Mouse (Mus musculus): ENCODE results near the gene Clcn5.

Clcn5 gene

GRCm38 (mm10) chrX:7319089-7319721, at the start of gene Clcn5:
Gene Clcn5, minus strand, starts transcription at chrX:7319358.
- DNase-seq, result peak; percentile 95

- DNase-seq, result no peak
Observed at GRCm38 (mm10) chrX:7325455-7325854, 6.3 kb upstream of the Clcn5 start.

DNA sequence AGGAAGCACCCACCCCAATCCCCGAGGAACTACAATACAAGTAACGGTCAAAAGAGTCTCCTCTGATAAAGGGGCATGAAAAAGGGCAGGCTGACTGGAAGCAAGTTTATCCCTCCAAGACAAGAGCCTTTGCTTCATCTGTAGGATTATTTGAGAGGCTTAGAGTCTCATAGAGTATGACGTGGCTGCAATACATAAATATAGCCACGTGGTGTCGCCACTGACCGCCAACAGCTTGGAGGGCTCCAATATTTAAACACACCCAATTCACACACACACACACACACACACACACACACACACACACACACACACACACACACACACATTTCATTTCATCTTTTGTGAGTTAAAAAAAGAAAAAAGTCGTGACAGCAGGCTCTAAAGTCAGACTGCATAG, 3.1 kb upstream of the Clcn5 start:
- peak; percentile 67 for DNase-seq

- DNase-seq, result no peak
Observed at GRCm38 (mm10) chrX:7320571-7320970, 1.4 kb upstream of the Clcn5 start.

DNA sequence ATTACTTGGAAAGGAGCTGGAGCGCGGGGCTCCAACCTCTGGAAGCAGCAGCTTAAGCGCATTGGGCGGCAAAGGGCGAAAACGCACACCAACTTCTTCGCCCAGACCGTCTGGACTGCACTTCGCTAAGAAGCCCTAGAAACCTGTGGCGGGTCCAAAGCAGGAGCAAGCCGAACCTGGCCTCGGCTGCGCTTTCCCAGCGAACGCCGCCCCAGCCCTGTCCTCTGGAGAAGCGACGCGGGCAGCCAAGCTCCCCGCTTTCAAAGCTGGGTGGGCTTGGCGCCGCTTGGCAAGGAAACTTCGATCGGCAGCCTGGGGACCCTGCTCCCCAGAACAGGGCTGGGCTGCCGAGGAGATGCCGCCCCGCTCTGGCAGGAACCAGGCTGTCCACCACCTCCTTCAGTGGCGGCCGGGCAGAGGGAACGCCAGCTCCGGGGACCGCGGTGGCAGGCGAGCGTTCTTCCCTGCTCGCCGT, 570 bp downstream of the Clcn5 start:
- no peak for DNase-seq

- no peak for DNase-seq
Observed at GRCm38 (mm10) chrX:7315115-7315514, 4.0 kb downstream of the Clcn5 start.

DNA sequence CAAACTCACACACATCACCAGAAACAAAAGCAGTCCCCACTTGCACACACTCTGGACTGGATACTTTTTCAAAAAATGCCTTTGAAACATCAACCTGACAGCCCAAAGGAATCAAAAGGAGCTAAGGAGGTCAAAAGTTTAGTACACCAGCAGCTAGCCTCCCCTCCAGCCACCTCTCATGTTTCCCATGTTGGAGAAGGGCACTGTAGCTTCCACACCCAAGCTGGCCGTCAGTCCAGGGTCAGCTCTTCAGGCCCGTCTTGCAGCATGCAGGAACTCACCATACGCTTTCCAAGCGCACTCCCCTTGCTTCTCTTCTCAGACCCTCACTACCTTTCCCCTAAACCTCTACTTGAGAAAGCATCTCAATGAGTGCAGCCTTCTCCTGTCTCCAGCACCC, 4.5 kb downstream of the Clcn5 start:
- no peak for DNase-seq

- no peak for DNase-seq
Observed at GRCm38 (mm10) chrX:7308242-7308641, 10.9 kb downstream of the Clcn5 start.

- no peak for DNase-seq
Observed at GRCm38 (mm10) chrX:7306861-7307260, 12.3 kb downstream of the Clcn5 start.

DNA sequence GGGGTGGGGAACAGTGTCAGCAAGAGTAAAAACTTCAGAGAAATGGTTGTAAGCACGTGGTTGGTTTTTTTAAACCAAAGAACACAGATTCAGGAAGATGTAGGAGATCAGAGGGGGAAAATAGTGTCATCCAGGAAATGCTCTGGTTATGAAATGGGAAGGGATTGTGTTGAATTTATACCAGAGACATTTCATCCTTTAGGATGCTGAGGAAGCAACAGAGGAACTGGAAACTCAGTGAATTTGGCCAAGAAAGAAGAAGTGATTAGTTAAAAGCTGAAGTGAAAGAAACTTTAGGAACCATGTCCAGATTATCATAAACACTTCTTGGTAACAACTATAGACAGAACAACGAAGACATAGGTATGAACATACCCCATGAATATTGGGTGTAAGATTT, 26.2 kb downstream of the Clcn5 start:
- no peak for DNase-seq

GRCm38 (mm10) chrX:7292151-7292768, 26.9 kb downstream of the Clcn5 start:
- no peak for DNase-seq

GRCm38 (mm10) chrX:7288976-7289375, 30.2 kb downstream of the Clcn5 start:
- no peak for DNase-seq

DNA sequence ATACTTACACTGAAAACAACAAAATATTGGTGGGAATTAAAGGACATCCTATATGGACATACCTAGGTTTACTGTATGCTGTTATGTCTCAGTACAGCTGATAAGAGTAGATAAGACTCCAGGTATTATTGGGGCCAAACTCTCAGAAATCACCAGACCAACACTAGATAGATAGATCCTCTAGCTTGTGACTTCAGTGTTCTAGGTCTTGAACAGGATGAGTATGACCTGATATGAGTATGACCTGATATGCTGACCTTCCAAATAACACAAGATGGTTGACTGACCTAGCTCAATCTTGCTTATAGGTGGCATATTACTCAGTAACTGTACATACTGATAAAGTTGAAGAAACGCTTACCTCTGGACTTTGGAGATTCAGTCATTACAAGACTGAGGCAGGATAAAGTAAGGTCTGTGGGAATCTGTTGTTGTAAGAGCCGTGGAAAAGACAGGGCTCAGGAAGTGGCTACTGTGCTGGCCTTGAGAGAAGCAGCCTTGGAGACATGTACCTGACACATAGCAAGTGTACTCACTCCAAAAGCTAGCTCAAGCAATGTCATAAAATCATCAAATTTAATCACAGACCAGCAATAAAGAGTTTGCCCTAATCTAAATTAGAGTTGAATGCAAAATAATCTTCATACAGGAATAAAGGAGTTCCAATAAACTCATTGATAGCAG, 32.0 kb downstream of the Clcn5 start:
- DNase-seq, result no peak

DNA sequence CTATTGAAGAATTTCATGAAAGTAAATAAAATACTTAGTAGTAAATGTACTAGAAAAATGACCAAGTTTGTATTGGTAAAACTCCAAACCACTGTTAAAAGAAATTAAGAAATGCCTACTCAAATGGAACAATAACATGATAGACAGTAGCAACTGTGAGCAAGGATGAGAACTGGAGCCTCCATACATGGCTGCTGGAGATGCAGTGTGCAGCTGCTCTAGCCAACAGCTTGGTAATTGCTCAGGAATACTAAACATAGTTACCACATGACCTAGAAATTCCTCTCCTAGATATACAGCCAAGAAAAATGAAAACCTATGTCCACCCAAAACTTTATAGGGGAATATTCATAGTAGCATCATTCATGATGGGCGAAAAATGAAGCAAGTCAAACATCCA, 36.5 kb downstream of the Clcn5 start:
- no peak for DNase-seq

DNA sequence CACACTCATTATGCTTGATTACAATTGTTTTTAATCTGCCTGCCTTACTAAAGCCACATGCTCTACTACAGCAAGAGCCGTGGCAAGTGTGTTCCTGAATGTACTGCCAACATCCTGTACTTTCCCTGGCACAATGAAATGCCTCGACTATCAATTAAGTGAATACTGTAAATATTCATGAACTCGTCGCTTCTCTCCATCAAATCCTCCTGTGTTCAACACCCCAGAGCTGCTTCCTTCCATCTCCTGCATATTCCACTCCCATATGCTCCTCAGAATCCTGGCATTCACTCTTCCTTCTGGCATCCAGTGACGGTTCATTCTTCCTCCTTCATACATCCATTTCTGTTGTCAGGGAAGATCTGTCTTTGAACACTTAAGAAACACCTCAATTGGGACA, 39.4 kb downstream of the Clcn5 start:
- DNase-seq, result no peak

DNA sequence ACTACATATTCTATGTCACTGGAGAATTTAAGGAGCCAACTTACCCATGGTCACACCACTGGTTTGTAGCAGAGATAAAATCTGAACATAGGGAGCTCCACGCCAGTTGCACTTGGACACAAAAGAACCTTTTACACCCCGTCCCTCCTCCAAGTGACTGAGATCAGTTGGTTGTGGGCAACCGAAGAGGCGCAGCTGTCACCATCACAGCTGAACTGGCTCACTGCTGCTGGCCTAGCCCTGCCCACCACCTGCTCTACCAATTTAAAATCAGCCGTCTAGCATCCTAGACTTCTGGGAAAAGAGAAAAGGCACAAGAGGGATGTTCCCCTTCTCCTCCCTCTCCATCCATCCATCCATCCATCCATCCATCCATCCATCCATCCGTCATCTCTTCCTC, 42.6 kb downstream of the Clcn5 start:
- DNase-seq, result no peak

DNA sequence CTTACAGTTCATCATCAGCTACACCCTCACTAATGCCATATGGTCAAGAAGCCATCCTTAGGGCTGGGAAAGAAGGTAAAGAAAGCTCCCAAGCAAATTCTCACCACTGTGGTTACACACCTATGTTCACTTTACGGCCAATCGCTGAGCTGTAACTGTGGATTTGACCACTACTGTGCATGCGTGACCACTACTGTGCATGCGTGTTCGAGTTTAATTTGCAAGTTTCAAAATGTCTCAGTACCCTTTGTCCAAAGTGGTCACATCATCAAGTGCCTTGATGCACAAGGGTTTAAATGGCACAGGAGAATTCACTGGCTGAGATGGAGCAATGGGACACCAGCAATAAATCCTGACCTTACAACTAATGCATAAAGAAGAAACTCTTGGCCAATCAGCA, 58.0 kb downstream of the Clcn5 start:
- no peak for DNase-seq

GRCm38 (mm10) chrX:7260400-7261113, 58.6 kb downstream of the Clcn5 start:
- no peak for DNase-seq

DNA sequence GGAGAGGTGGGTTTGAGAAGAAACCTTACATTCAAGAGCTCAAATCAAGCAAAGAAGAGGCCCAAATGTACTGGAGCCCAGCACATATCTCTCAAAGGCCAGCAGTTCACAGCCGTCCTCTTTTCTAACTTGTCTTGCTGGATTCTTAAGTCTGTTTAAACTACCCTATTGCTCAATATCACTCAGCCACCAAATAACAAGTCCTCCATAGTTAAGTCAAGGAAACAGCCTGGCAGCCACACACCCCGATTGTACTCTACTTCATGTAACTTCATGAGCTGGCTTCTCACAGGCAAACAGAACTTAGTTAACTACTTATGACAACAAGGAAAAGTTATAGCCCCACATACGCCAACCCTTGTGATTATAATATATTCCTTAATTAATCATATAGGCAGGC, 59.4 kb downstream of the Clcn5 start:
- DNase-seq, result no peak

- DNase-seq, result no peak
Observed at GRCm38 (mm10) chrX:7256022-7256421, 63.1 kb downstream of the Clcn5 start.

DNA sequence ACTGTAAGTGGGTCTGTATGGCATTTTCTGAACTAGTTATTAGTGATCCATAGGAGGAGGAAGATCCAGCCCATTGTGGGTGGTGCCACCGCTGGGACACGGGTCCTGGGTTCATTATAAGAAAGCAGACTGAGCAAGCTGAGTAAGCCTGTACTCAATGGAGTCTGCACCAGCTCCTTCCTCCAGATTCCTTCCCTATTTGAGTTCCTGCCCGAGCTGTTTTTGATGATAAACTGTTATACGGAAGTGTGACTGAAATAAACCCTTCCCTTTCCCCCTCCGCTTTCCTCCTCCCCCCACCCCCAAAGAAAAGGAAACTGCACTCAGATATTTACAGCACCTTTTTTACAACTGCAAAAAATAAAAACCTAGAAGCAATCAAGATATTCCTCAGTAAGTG, 115.1 kb downstream of the Clcn5 start:
- no peak for DNase-seq

- DNase-seq, result no peak
Observed at GRCm38 (mm10) chrX:7203535-7203934, 115.6 kb downstream of the Clcn5 start.

- no peak for DNase-seq
Observed at GRCm38 (mm10) chrX:7197833-7198232, 121.3 kb downstream of the Clcn5 start.

DNA sequence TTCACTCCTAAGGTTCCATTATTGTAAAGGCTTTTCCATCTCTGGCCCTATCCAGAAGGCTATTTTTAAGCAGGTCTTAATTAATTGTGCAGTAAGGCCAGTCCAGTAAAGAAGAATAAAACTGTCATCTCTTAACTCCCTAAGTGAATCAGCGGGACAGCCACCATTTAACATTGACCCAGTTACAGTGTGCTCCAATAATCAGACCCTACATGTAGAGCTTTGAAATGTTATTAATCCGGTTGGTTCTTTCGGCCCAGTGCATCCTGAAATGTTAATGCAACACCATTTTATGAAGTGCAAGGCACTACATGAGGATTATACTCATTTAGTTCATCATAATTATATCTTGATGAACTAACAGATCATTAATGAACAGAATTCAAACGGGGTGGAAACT, 128.3 kb downstream of the Clcn5 start:
- no peak for DNase-seq

Measured in right cerebral cortex, postnatal 4 days (tissue).